Mouse (Mus musculus) E14TG2a.4 (cell line): ENCODE measurements at regions not wholly inside any gene's neighbourhood (a gene's known extent, or its start where the extent isn't known, plus 50 kb on each side); places are given as distances from the start of the nearest gene placed in this dataset.

ENCODE experiments used
- CTCF ChIP-seq: conservative IDR thresholded peaks from 2 replicates; pipeline ENCODE4 v1.5.1; 2014; ENCODE audit warnings: low read length
- NANOG ChIP-seq: IDR thresholded peaks from 2 replicates; pipeline ENCODE4 v1.6.1; 2014; ENCODE audit warnings: borderline replicate concordance, low read length, mixed read lengths
- POU5F1 ChIP-seq: IDR thresholded peaks from 2 replicates; pipeline ENCODE4 v1.6.1; 2014; ENCODE audit warnings: low read length, borderline replicate concordance

DNA sequence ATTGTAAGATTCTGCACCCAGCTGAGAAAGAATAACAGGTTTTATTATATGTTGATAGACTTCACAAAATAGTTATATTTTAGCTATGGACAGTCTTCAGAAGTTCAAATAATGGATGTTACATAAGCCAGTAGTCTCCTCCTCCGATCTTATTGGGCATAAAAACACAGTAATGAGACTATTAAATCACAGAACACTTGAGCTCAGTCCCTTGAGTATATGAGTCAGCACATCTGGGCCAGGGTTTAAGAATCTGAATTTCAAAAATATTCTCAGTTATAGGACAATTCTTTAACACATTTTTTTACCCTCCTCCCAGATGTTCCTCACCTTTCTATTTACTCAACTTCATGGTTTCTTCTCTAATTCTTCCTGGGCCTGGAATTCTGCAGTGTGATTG lies 1075.9 kb upstream of the Lrrc6 start:
- TF ChIP-seq CTCF (no peak), POU5F1 (no peak), NANOG (no peak)
